Mouse (Mus musculus) MEL (cell line): Measurements from ENCODE around the gene Cd3g. TPM values are rescaled to one million over a fixed set of nuclear protein-coding genes. Genes with fewer than 3 reads are reported as not detected.

ENCODE experiments used
- DNase-seq: peaks from one replicate; pipeline ENCODE4 v3.0.0; 2011; ENCODE audit warnings: low read depth, low spot score
- H3K27ac ChIP-seq: 2 replicates; pipeline ENCODE4 v1.5.1; 2012; ENCODE audit warnings: low read depth, mild to moderate bottlenecking, control low read depth, low read length, moderate library complexity; ENCODE audit not compliant: control insufficient read depth
- H3K27me3 ChIP-seq, 2 experiments: fragments of 150-350 bp in 1 of 2; sonication (generic) in 1 of 2; 2 replicates each; pipeline ENCODE4 v1.6.1; 2012; ENCODE audit warnings: low read length in 2 of 2, mild to moderate bottlenecking in 2 of 2, improper control_type of control experiment in 1 of 2, moderate library complexity in 1 of 2; ENCODE audit not compliant: insufficient read depth in 2 of 2, control insufficient read depth in 1 of 2
- H3K36me3 ChIP-seq, 2 experiments: 2 replicates each; pipeline ENCODE4 v1.6.1; 2012 to 2014; ENCODE audit warnings: low read length in 2 of 2, improper control_type of control experiment in 1 of 2, inconsistent platforms in 1 of 2, mild to moderate bottlenecking in 1 of 2; ENCODE audit not compliant: insufficient read depth in 2 of 2, control insufficient read depth in 1 of 2
- H3K4me1 ChIP-seq, 2 experiments: fragments of 150-350 bp in 1 of 2; sonication (generic) in 1 of 2; 2 replicates each; pipeline ENCODE4 v1.6.1; 2012; ENCODE audit warnings: low read length in 2 of 2, improper control_type of control experiment in 1 of 2, mild to moderate bottlenecking in 1 of 2; ENCODE audit not compliant: insufficient read depth in 2 of 2, control insufficient read depth in 1 of 2
- H3K4me3 ChIP-seq, 2 experiments: fragments of 150-350 bp in 1 of 2; sonication (generic) in 1 of 2; 2 replicates each; pipeline ENCODE4 v1.5.1; 2012; ENCODE audit warnings: low read depth in 2 of 2, low read length in 2 of 2, mild to moderate bottlenecking in 2 of 2, moderate library complexity in 2 of 2, control low read depth in 1 of 2, improper control_type of control experiment in 1 of 2; ENCODE audit not compliant: control insufficient read depth in 1 of 2, insufficient read depth in 1 of 2
- H3K79me2 ChIP-seq: 2 replicates; pipeline ENCODE4 v1.6.1; 2012; ENCODE audit warnings: mild to moderate bottlenecking, low read length, moderate library complexity; ENCODE audit not compliant: control insufficient read depth, poor library complexity, insufficient read depth
- H3K9ac ChIP-seq: 2 replicates; pipeline ENCODE4 v1.6.1; 2012; ENCODE audit warnings: low read depth, mild to moderate bottlenecking, control low read depth, low read length, moderate library complexity; ENCODE audit not compliant: control insufficient read depth, poor library complexity, severe bottlenecking
- H3K9me3 ChIP-seq: fragments of 150-350 bp; sonication (generic); replicated peaks from 2 replicates; pipeline ENCODE4 v1.6.1; 2012; ENCODE audit warnings: mild to moderate bottlenecking, low read length, improper control_type of control experiment, moderate library complexity; ENCODE audit not compliant: insufficient read depth
- CTCF ChIP-seq, 3 experiments: IDR thresholded peaks in 2 of 3; conservative IDR thresholded peaks in 1 of 3; 2 replicates each; pipeline ENCODE4 v1.5.1; 2011 to 2012; ENCODE audit warnings: low read length in 3 of 3, low read depth in 2 of 3, mild to moderate bottlenecking in 2 of 3, improper control_type of control experiment in 1 of 3, inconsistent platforms in 1 of 3, mixed read lengths in 1 of 3, moderate library complexity in 1 of 3; ENCODE audit not compliant: control insufficient read depth in 1 of 3, insufficient read depth in 1 of 3, poor library complexity in 1 of 3, severe bottlenecking in 1 of 3
- EP300 ChIP-seq, 2 experiments: IDR thresholded peaks; 2 replicates each; pipeline ENCODE4 v1.6.1; 2011; ENCODE audit warnings: improper control_type of control experiment in 2 of 2, low read length in 2 of 2, low read depth in 1 of 2, mild to moderate bottlenecking in 1 of 2
- ETS1 ChIP-seq: IDR thresholded peaks from 2 replicates; pipeline ENCODE4 v1.6.1; 2012; ENCODE audit warnings: low read depth, mild to moderate bottlenecking, inconsistent platforms, low read length, improper control_type of control experiment, moderate library complexity
- MAX ChIP-seq: IDR thresholded peaks from 2 replicates; pipeline ENCODE4 v1.6.1; 2011; ENCODE audit warnings: low read length, improper control_type of control experiment
- MEF2A ChIP-seq: IDR thresholded peaks from 2 replicates; pipeline ENCODE4 v1.6.1; 2014; ENCODE audit warnings: low read depth, mild to moderate bottlenecking, inconsistent platforms, low read length, improper control_type of control experiment; ENCODE audit not compliant: poor library complexity, insufficient replicate concordance, severe bottlenecking; ENCODE audit errors: extremely low read depth
- MYB ChIP-seq: IDR thresholded peaks from 2 replicates; pipeline ENCODE4 v1.6.1; 2011; ENCODE audit warnings: mild to moderate bottlenecking, low read depth, low read length, improper control_type of control experiment
- POLR2AphosphoS5 ChIP-seq: IDR thresholded peaks from 2 replicates; pipeline ENCODE4 v1.6.1; 2012; ENCODE audit warnings: low read depth, borderline replicate concordance, mild to moderate bottlenecking, inconsistent platforms, low read length, moderate library complexity, mixed read lengths
- TAL1 ChIP-seq: IDR thresholded peaks from 2 replicates; pipeline ENCODE4 v1.6.1; 2012; ENCODE audit warnings: mild to moderate bottlenecking, inconsistent platforms, low read length, moderate library complexity, mixed read lengths
- TBP ChIP-seq: IDR thresholded peaks from 2 replicates; pipeline ENCODE4 v1.8.0; 2011; ENCODE audit warnings: low read depth, low read length, improper control_type of control experiment
- UBTF ChIP-seq: IDR thresholded peaks from 2 replicates; pipeline ENCODE4 v1.6.1; 2012; ENCODE audit warnings: low read depth, mild to moderate bottlenecking, inconsistent platforms, low read length, improper control_type of control experiment, moderate library complexity, borderline replicate concordance; ENCODE audit not compliant: insufficient read depth
- USF1 ChIP-seq: IDR thresholded peaks from 2 replicates; pipeline ENCODE4 v1.6.1; 2014; ENCODE audit warnings: low read depth, mild to moderate bottlenecking, inconsistent platforms, low read length, improper control_type of control experiment, moderate library complexity
- USF2 ChIP-seq, 2 experiments: IDR thresholded peaks; 2 replicates each; pipeline ENCODE4 v1.6.1; 2011 to 2012; ENCODE audit warnings: improper control_type of control experiment in 2 of 2, low read length in 2 of 2, borderline replicate concordance in 1 of 2, inconsistent platforms in 1 of 2, low read depth in 1 of 2, mild to moderate bottlenecking in 1 of 2; ENCODE audit not compliant: insufficient read depth in 1 of 2
- ZC3H11A ChIP-seq: IDR thresholded peaks from 2 replicates; pipeline ENCODE4 v1.6.1; 2012; ENCODE audit warnings: low read depth, mild to moderate bottlenecking, inconsistent platforms, low read length, improper control_type of control experiment
- ZKSCAN1 ChIP-seq: IDR thresholded peaks from 2 replicates; pipeline ENCODE4 v1.6.1; 2012; ENCODE audit warnings: low read depth, mild to moderate bottlenecking, inconsistent platforms, low read length, improper control_type of control experiment, moderate library complexity
- ZMIZ1 ChIP-seq: IDR thresholded peaks from 2 replicates; pipeline ENCODE4 v1.6.1; 2012; ENCODE audit warnings: low read depth, mild to moderate bottlenecking, inconsistent platforms, low read length, improper control_type of control experiment, moderate library complexity
- ZNF384 ChIP-seq: IDR thresholded peaks from 2 replicates; pipeline ENCODE4 v1.6.1; 2012; ENCODE audit warnings: low read depth, mild to moderate bottlenecking, inconsistent platforms, low read length, improper control_type of control experiment
- polyA plus RNA-seq, 2 experiments: library from polyadenylated mRNA; stranded (reverse) in 1 of 2; unstranded in 1 of 2; fragments of >175 nt in 1 of 2; fragments of >200 nt in 1 of 2; gene quantifications; 2 replicates each; pipeline versions ENCODE4 v1.2.1 to v1.2.4; 2012; ENCODE audit warnings: low replicate concordance in 2 of 2, low read depth in 1 of 2; ENCODE audit not compliant: insufficient read length in 2 of 2, insufficient read depth in 1 of 2, missing spikeins in 1 of 2
- total RNA-seq: library from RNA; depleted of rRNA; stranded (reverse); fragments of 300-350 nt; gene quantifications from 2 replicates; pipeline ENCODE4 v1.2.3, GENCODE M21; 2012

The Cd3g gene
- total and polyA plus RNA-seq, 3 experiments: 0.35 to 0.47 TPM; not detected in 1

DNA sequence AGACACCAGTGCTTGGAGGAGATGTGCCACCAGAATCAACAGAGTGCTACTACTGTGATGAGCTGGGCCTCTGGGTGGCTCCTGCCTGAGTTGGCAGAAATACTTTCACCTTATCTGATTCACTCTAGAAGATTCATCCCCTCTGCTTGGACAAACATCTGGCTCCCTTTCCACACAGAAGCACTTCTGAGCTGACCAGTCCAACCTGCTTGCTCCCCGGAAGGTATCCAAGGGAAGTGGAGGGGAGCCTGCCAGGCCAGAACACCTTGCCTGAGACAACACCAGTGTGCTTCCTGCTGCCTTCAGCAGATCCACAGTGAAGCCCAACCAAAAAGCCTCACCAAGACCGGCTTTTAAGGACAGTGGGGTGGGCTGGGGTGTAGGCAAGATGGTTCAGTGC lies 44.0 kb upstream of the Cd3g start:
- H3K36me3 ChIP-seq: no peaks in the 10 kb centered on the region
- H3K9me3 ChIP-seq: no peaks in the 10 kb centered on the region
- H3K27me3 ChIP-seq: peaks cover 7 to 24% of the 10 kb centered on the region in 2 experiments
- H3K4me1 ChIP-seq: no peaks in the 10 kb centered on the region
- H3K4me3 ChIP-seq: no peak overlapping the region
- no peaks in the 10 kb centered on the region for H3K79me2 ChIP-seq
- no peak for TF ChIP-seq USF2 (IDR thresholded peaks at IDR 0.05; ENCODE audit: borderline replicate concordance in 1 of 2, insufficient read depth in 1 of 2, low read depth in 1 of 2, low read length in 2 of 2)
- TF ChIP-seq TBP: no peak
- TF ChIP-seq MYB: no peak
- no peak for TF ChIP-seq ZNF384
- no peak for TF ChIP-seq ZC3H11A
- TF ChIP-seq MAX: no peak
- TF ChIP-seq ETS1: no peak
- no peak for TF ChIP-seq TAL1
- TF ChIP-seq MEF2A: no peak
- TF ChIP-seq ZMIZ1: no peak
- no peak for TF ChIP-seq ZKSCAN1
- no peak for TF ChIP-seq UBTF
- TF ChIP-seq CTCF (IDR thresholded peaks at IDR 0.05 in 2 of 3, conservative IDR thresholded peaks at IDR 0.05 in 1 of 3; ENCODE audit: control insufficient read depth in 1 of 3, insufficient read depth in 1 of 3, low read depth in 2 of 3, low read length in 3 of 3, poor library complexity in 1 of 3, severe bottlenecking in 1 of 3): no peak
- no peak for TF ChIP-seq USF1
- no peak overlapping the region for H3K27ac ChIP-seq
- H3K9ac ChIP-seq: no peak overlapping the region
- DNase-seq: no peak

DNA sequence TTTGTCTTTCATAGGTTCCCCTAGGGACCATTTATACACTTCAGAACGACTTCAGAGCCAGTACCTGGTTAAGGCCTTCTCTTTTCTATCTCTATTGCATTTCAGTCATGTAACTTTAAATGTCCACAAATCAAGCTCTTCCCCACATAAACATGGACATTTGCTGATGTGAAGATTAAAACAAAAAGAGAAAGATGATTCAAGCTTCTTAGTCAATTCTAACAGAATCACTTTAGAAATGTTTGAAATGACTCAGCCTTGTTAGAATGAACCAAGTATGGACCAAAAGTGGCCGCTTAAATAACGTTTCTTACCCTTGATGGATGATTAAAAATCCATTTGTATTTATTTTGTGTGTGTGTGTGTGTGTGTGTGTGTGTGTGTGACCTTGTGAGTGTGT lies 43.4 kb upstream of the Cd3g start:
- no peaks in the 10 kb centered on the region for H3K36me3 ChIP-seq
- H3K4me3 ChIP-seq: no peak overlapping the region
- no peak overlapping the region for H3K27ac ChIP-seq
- no peaks in the 10 kb centered on the region for H3K9me3 ChIP-seq
- H3K9ac ChIP-seq: no peak overlapping the region
- TF ChIP-seq POLR2AphosphoS5 (no peak), EP300 (IDR thresholded peaks at IDR 0.05; ENCODE audit: low read depth in 1 of 2, low read length in 2 of 2) (no peak), ZNF384 (no peak), MEF2A (no peak)
- TF ChIP-seq, all 39 proteins: peak for 0
- H3K27me3 ChIP-seq: peaks cover 7 to 19% of the 10 kb centered on the region in 2 experiments
- H3K4me1 ChIP-seq: peaks cover 0 to under 1% of the 10 kb centered on the region in 2 experiments; a peak in 2 of 4 replicates
- H3K79me2 ChIP-seq: no peaks in the 10 kb centered on the region
- DNase-seq: no peak
